Mouse (Mus musculus) liver, embryonic 14.5 days (tissue): ENCODE measurements at regions not wholly inside any gene's neighbourhood (a gene's known extent, or its start where the extent isn't known, plus 50 kb on each side); places are given as distances from the start of the nearest gene placed in this dataset.

ENCODE experiments used
- ATAC-seq: fragments of 200-750 bp; cut with Nextera tagmentation; 2 replicates; pipeline ENCODE4 v1.8.0; 2017; ENCODE audit warnings: moderate number of reproducible peaks, mild to moderate bottlenecking, moderate library complexity; ENCODE audit not compliant: insufficient read depth
- DNase-seq, 3 experiments: peaks; one replicate each; pipeline ENCODE4 v3.0.0-alpha.2; 2012 to 2013; ENCODE audit warnings: low read depth in 3 of 3, low spot score in 3 of 3
- H3K27ac ChIP-seq: fragments of 300-500 bp; sonication (generic); 2 replicates; pipeline ENCODE4 v1.5.1; 2014; ENCODE audit warnings: moderate library complexity, mild to moderate bottlenecking, control low read depth, inconsistent platforms
- H3K27me3 ChIP-seq: fragments of 300-500 bp; sonication (generic); 2 replicates; pipeline ENCODE4 v1.6.1; 2014; ENCODE audit warnings: mild to moderate bottlenecking, low read length, moderate library complexity; ENCODE audit not compliant: control insufficient read depth, insufficient read depth
- H3K36me3 ChIP-seq: fragments of 300-500 bp; sonication (generic); replicated peaks from 2 replicates; pipeline ENCODE4 v1.6.1; 2014; ENCODE audit warnings: low read depth; ENCODE audit not compliant: control insufficient read depth, insufficient read depth
- H3K4me1 ChIP-seq, 2 experiments: fragments of 200-500 bp in 1 of 2; fragments of 300-500 bp in 1 of 2; sonication (generic) in 1 of 2; replicated peaks; 2 replicates each; pipeline ENCODE4 v1.6.1; 2012 to 2014; ENCODE audit warnings: antibody characterized with exemption in 1 of 2, inconsistent platforms in 1 of 2, low read length in 1 of 2; ENCODE audit not compliant: control insufficient read depth in 2 of 2, insufficient read depth in 2 of 2
- H3K4me2 ChIP-seq: fragments of 300-500 bp; sonication (generic); 2 replicates; pipeline ENCODE4 v1.6.1; 2014; ENCODE audit warnings: low read depth, mild to moderate bottlenecking, control low read depth, moderate library complexity
- H3K4me3 ChIP-seq, 2 experiments: fragments of 200-500 bp in 1 of 2; fragments of 300-500 bp in 1 of 2; sonication (generic) in 1 of 2; 2 replicates each; pipeline ENCODE4 v1.5.1; 2012 to 2014; ENCODE audit warnings: low read depth in 2 of 2, low read length in 2 of 2, mild to moderate bottlenecking in 2 of 2, control low read depth in 1 of 2, inconsistent platforms in 1 of 2, moderate library complexity in 1 of 2; ENCODE audit not compliant: insufficient read depth in 1 of 2
- H3K9ac ChIP-seq: fragments of 300-500 bp; sonication (generic); replicated peaks from 2 replicates; pipeline ENCODE4 v1.6.1; 2014; ENCODE audit warnings: mild to moderate bottlenecking, control low read depth, moderate library complexity
- H3K9me3 ChIP-seq: fragments of 300-500 bp; sonication (generic); 2 replicates; pipeline ENCODE4 v1.6.1; 2016; ENCODE audit warnings: low read length, mixed read lengths; ENCODE audit not compliant: control insufficient read depth
- CTCF ChIP-seq: IDR thresholded peaks from 2 replicates; pipeline ENCODE4 v1.5.1; 2016; ENCODE audit warnings: antibody characterized with exemption, low read depth, control low read depth
- EP300 ChIP-seq: IDR thresholded peaks from 2 replicates; pipeline ENCODE4 v1.6.1; 2016; ENCODE audit warnings: antibody characterized with exemption, low read depth
- WGBS: fragments of 180-500 bp; shearing (Covaris S2); extraction: QIAGEN DNeasy Blood & Tissue Kit; methylation state at CpG from one replicate; pipeline ENCODE4 v1.1.7; 2014; ENCODE audit not compliant: insufficient replicate concordance; 5-methylcytosine and 5-hydroxymethylcytosine counted together

DNA sequence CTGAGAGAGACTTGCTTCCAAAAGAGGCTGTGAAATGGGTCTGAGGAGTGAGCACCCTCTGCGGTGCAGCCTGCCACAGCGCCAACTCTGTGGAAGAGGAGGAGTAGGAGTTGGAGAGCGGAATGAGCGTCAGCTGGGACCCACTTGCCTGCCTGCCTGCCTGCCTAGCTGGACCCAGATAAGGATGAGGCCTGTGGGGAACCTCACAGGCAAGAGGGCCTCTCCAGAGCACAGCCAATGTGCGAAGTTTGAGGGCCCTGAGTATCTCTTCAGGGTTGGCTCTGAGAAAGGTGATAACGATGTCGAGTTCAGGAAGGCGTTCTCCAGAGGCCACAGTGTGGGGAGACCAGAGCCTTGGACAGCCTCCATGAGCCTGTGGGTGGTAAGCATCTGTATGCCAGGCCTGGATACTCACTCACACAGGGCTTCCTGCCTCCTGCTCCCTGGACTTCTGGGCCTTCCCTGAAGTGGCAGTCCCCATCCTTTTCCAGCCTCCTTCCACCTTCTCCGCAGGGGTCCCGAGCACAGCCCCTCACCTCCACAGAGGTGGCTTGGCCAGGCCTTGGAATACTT is 326.9 kb upstream of the Dio3 start:
- peak in 2 of 3 experiments; percentile 15 to 31 for DNase-seq
- Histone ChIP-seq H3K27ac (peak overlapping the region; percentile 52), H3K9ac (no peak overlapping the region), H3K9me3 (no peaks in the 10 kb centered on the region), H3K4me3 (no peak overlapping the region), H3K27me3 (no peaks in the 10 kb centered on the region), H3K4me1 (peaks cover 0 to 14% of the 10 kb centered on the region in 2 experiments; a peak in 2 of 4 replicates), H3K36me3 (no peaks in the 10 kb centered on the region), H3K4me2 (peak overlapping the region; percentile 11; the same call in 1 of the 2 replicates)
- ATAC-seq: peak; percentile 88
- no peak for TF ChIP-seq EP300
- TF ChIP-seq CTCF: no peak
- WGBS: 52% methylated on average over 10 of the region's 10 CpGs

DNA sequence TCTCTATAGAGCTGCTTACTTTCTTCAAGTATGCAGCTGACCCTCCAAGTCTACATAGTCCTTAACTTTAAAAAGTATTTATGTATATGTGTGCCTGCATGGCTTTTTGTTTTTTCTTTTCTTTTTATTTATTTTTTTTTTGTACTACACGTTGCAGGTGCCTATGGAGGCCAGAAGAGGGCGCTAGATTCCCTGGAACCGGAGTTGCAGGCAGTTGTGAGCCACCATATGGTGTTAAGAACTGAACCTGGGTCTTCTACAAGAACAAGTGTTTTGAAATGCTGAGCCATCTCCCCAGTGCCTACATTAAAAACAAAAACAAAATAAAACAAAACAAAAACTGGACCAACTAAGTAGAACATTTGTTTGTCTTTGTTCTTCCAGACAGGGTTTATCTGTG is 325.9 kb upstream of the Dio3 start:
- no peak for DNase-seq
- H3K4me1 ChIP-seq: peaks cover 0 to 14% of the 10 kb centered on the region in 2 experiments; a peak in 2 of 4 replicates
- H3K4me2 ChIP-seq: no peak overlapping the region
- ATAC-seq: no peak
- no peak overlapping the region for H3K4me3 ChIP-seq
- H3K9me3 ChIP-seq: no peaks in the 10 kb centered on the region
- TF ChIP-seq CTCF (peak; percentile 49), EP300 (no peak)
- WGBS: 36% methylated on average over 3 of the region's 3 CpGs
- H3K27me3 ChIP-seq: no peaks in the 10 kb centered on the region
- H3K36me3 ChIP-seq: no peaks in the 10 kb centered on the region
- no peak overlapping the region for H3K27ac ChIP-seq
- H3K9ac ChIP-seq: no peak overlapping the region

DNA sequence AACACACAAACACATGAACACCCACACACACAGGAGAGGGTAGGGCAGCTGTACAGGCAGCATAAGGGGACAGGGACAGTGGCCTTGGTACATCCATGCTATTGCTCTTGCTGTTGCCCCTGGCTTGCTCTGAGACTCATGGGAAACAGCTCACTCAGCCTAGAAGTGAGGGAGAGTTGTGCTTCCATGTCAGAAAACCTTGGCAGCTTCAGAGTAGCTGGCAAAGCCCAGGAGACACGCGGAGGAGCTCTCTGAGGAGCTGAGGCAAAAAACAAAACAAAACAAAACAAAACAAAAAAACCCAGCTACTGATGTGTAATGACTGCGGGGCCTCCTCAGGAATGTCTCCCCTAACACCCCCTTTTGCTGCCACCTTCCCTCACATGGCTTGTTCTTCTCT is 321.6 kb upstream of the Dio3 start:
- 60% methylated on average over 3 of the region's 3 CpGs for WGBS
- no peaks in the 10 kb centered on the region for H3K36me3 ChIP-seq
- H3K4me3 ChIP-seq: no peak overlapping the region
- no peaks in the 10 kb centered on the region for H3K9me3 ChIP-seq
- H3K9ac ChIP-seq: no peak overlapping the region
- no peaks in the 10 kb centered on the region for H3K27me3 ChIP-seq
- no peaks in the 10 kb centered on the region for H3K4me1 ChIP-seq
- no peak overlapping the region for H3K27ac ChIP-seq
- ATAC-seq (no peak), DNase-seq (no peak)
- H3K4me2 ChIP-seq: no peak overlapping the region
- TF ChIP-seq EP300 (no peak), CTCF (no peak)

DNA sequence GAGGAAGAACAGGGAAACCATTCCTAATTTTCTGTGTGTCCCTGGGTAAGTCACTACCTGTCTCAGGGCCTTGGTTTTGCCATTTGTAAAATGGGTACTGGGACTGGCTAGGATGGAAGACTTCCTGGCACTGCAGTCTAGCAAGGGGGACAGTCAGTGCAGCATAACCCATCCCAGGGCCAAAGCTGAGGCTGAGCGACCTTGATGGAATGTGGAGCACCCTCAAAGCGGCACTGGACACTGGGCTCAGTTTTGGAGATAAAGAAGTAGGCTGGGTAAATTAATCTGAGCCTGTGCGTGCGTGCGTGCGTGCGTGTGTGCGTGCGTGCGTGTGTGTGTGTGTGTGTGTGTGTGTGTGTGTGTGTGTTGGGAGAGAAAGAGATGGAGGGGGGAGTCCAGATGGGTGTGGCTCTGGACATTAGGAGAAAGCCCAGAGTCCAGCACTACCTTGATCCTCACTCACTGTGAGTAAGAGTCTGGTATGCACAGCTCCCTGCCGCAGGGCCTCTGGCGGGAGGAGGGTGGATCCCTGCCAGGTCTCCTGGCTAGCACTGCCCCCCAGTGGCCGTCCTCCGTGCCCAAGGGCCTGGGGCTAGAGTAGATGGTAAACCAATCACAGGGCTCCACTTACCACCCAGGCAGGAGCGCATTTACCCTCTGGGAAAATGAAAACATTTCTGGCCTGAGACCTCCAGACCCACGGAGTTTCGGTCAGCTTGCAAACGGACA is 320.3 kb upstream of the Dio3 start:
- DNase-seq (peak in 1 of 3 experiments; percentile 6), ATAC-seq (peak; percentile 63; the same call in 1 of the 2 replicates)
- TF ChIP-seq CTCF (peak; percentile 73), EP300 (no peak)
- Histone ChIP-seq H3K4me3 (no peak overlapping the region), H3K4me2 (no peak overlapping the region), H3K36me3 (no peaks in the 10 kb centered on the region), H3K9ac (no peak overlapping the region), H3K27ac (no peak overlapping the region), H3K9me3 (no peaks in the 10 kb centered on the region), H3K4me1 (no peaks in the 10 kb centered on the region), H3K27me3 (no peaks in the 10 kb centered on the region)
- 40% methylated on average over 18 of the region's 18 CpGs for WGBS

DNA sequence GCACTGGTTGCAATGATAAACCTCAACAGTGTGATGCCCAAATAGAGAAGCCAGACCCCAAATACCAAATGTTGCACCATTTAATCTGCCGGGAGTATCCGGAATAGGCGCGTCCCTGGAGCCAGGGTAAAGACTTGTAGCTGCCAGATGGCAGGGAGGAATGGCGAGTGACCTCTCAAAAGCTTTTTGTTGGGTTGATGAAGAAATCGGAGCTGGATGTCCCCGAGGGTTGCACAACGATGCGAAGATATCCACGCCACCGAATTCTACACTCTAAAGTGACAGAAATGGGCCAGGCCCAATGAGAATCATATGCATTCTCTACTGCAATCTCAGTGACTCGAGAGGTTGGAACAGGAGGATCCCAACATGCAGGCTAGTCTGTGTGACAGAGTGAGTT is 312.1 kb upstream of the Dio3 start:
- TF ChIP-seq CTCF (no peak), EP300 (no peak)
- no peak overlapping the region for H3K27ac ChIP-seq

More for the DNA sequence above, 312.1 kb upstream of the Dio3 start:
- Histone ChIP-seq H3K9ac (no peak overlapping the region), H3K27me3 (no peaks in the 10 kb centered on the region), H3K36me3 (no peaks in the 10 kb centered on the region), H3K4me3 (no peak overlapping the region), H3K9me3 (no peaks in the 10 kb centered on the region), H3K4me2 (no peak overlapping the region), H3K4me1 (no peaks in the 10 kb centered on the region)
- DNase-seq (no peak), ATAC-seq (no peak)
- WGBS: 69% methylated on average over 12 of the region's 12 CpGs
